16 mouse cellular contexts compared by ENCODE assay signal in genomic region chr15:99328011-99328410, GRCm38 (mm10). TPM values are rescaled to one million over a fixed set of nuclear protein-coding genes. Genes with fewer than 3 reads are reported as not detected.
"Had no signal": no experiment of that assay in that cellular context is flagged by ENCODE, and none has a peak within 500 bp of the region (broad histone marks: within the 10 kb centered on the region; RNA-seq: fewer than 3 reads in every experiment).

No protein-coding gene starts in this region.

- DNase-seq: lung, adult 18-20 months; lung, embryonic 14.5 days; lung, postnatal 10 days; lung, postnatal 4 days; midbrain, embryonic 14.5 days; right cerebral cortex, postnatal 14 days; thymus, adult 2 months; thymus, postnatal 36 days had no signal

- H3K4me3 ChIP-seq: midbrain, embryonic 10.5 days; midbrain, embryonic 12.5 days; neural tube, embryonic 12.5 days; stomach, embryonic 15.5 days had no signal

- H3K27me3 ChIP-seq: midbrain, embryonic 12.5 days; neural tube, embryonic 12.5 days; stomach, embryonic 15.5 days had no signal

- H3K9me3 ChIP-seq: midbrain, embryonic 10.5 days; midbrain, embryonic 12.5 days; neural tube, embryonic 12.5 days; stomach, embryonic 15.5 days had no signal

- H3K4me1 ChIP-seq: midbrain, embryonic 12.5 days had no signal

- H3K27ac ChIP-seq: midbrain, embryonic 12.5 days; neural tube, embryonic 12.5 days; stomach, embryonic 15.5 days; stomach, postnatal 0 days had no signal

RNA-seq across cellular contexts. Expression of gene Fam186b, which starts 32.3 kb away (rescaled TPM):
- total RNA-seq: megakaryocyte, adult 5-6 weeks; megakaryocyte-erythroid progenitor cell, adult 5-6 weeks; neutrophil, adult 5-6 weeks had no signal
- polyA plus RNA-seq: stomach, postnatal 0 days had no signal
